Mouse (Mus musculus) cerebellum, adult 2 months (tissue): ENCODE measurements around the gene Gfy. TPM values are rescaled to one million over a fixed set of nuclear protein-coding genes. Genes with fewer than 3 reads are reported as not detected.
A peak's percentile ranks its signal among the peaks of the same experiment; 100 is the strongest.

Experiments
- DNase-seq, 2 experiments: peaks; one replicate each; pipeline ENCODE4 v3.0.0; 2021
- H3K27ac ChIP-seq: fragments of 200-500 bp; 2 replicates; pipeline ENCODE4 v1.5.1; 2012; ENCODE audit warnings: low read length, control low read depth, inconsistent platforms; ENCODE audit not compliant: insufficient read depth
- H3K27me3 ChIP-seq: fragments of 200-500 bp; 2 replicates; pipeline ENCODE4 v1.6.1; 2012; ENCODE audit warnings: inconsistent platforms, mild to moderate bottlenecking, low read length, moderate library complexity; ENCODE audit not compliant: control insufficient read depth, insufficient read depth
- H3K4me1 ChIP-seq: fragments of 200-500 bp; 2 replicates; pipeline ENCODE4 v1.6.1; 2011; ENCODE audit warnings: low read length; ENCODE audit not compliant: control insufficient read depth, insufficient read depth
- H3K4me3 ChIP-seq: fragments of 200-500 bp; replicated peaks from 2 replicates; pipeline ENCODE3; 2011; ENCODE audit warnings: mild to moderate bottlenecking, low read depth, low read length, control low read depth; ENCODE audit not compliant: insufficient read depth
- CTCF ChIP-seq: fragments of 200-500 bp; IDR thresholded peaks from 2 replicates; pipeline ENCODE4 v1.5.1; 2011; ENCODE audit warnings: low read depth, mild to moderate bottlenecking, control low read depth, low read length, moderate library complexity, borderline replicate concordance; ENCODE audit not compliant: insufficient read depth
- POLR2A ChIP-seq: fragments of 200-500 bp; IDR thresholded peaks from 2 replicates; pipeline ENCODE4 v1.6.1; 2011; ENCODE audit warnings: low read length, control low read depth, borderline replicate concordance; ENCODE audit not compliant: insufficient read depth
- WGBS: fragments of 180-500 bp; shearing (Covaris S2); methylation state at CpG from one replicate; pipeline ENCODE4 v1.1.7; 2018; 5-methylcytosine and 5-hydroxymethylcytosine counted together
- polyA plus RNA-seq: library from polyadenylated mRNA; depleted of rRNA; stranded (reverse); fragments of >200 nt; gene quantifications from 2 replicates; pipeline ENCODE4 v1.2.3, GENCODE M21; 2012

The Gfy gene
- polyA plus RNA-seq, 1 experiment, result 0.54 TPM

- DNase-seq, result peak; percentile 86 to 89
- no peaks in the 10 kb centered on the region for H3K27me3 ChIP-seq
These were observed 15.5 kb downstream of the Gfy start, which contains the start of gene Slc17a7 for GRCm38 (mm10) chr7:45163735-45164490. TSS of gene Slc17a7 (plus strand) at chr7:45163949.

GRCm38 (mm10) chr7:45162996-45163615, 16.3 kb downstream of the Gfy start:
- TF ChIP-seq POLR2A (no peak), CTCF (no peak)
- Histone ChIP-seq H3K27ac (peak overlapping the region; percentile 87), H3K4me1 (peaks cover 5% of the 10 kb centered on the region; the same call in 1 of the 2 replicates), H3K27me3 (no peaks in the 10 kb centered on the region), H3K4me3 (peak overlapping the region; percentile 79)
- 35% methylated on average over 9 of the region's 9 CpGs for WGBS
- DNase-seq, result no peak

More at GRCm38 (mm10) chr7:45163735-45164490, 15.5 kb downstream of the Gfy start, which contains the start of gene Slc17a7:
- peak within 1 kb of the TSS; percentile 79 for H3K4me3 ChIP-seq
- H3K4me1 ChIP-seq, result peaks cover 10% of the 10 kb centered on the region; the same call in 1 of the 2 replicates
- TF ChIP-seq CTCF (no peak), POLR2A (peak; percentile 65)
- WGBS, result 3% methylated on average over 40 of the region's 41 CpGs
- H3K27ac ChIP-seq, result peak within 1 kb of the TSS; percentile 91

GRCm38 (mm10) chr7:45162551-45162950, 16.8 kb downstream of the Gfy start:
- TF ChIP-seq CTCF (no peak), POLR2A (0 out of 2 replicates have a peak, but pooled peaks have one; percentile 24)
- WGBS, result 9% methylated on average over 6 of the region's 6 CpGs

GRCm38 (mm10) chr7:45161612-45162473, 17.5 kb downstream of the Gfy start:
- DNase-seq, result peak; percentile 99
- TF ChIP-seq CTCF (peak; percentile 95), POLR2A (no peak)
- Histone ChIP-seq H3K27ac (peak overlapping the region; percentile 65), H3K4me1 (peaks cover 5% of the 10 kb centered on the region; the same call in 1 of the 2 replicates), H3K27me3 (no peaks in the 10 kb centered on the region), H3K4me3 (peak overlapping the region; percentile 36)
- 1% methylated on average over 35 of the region's 35 CpGs for WGBS

More at GRCm38 (mm10) chr7:45162551-45162950, 16.8 kb downstream of the Gfy start:
- H3K27me3 ChIP-seq, result no peaks in the 10 kb centered on the region
- DNase-seq, result no peak
- H3K4me3 ChIP-seq, result peak overlapping the region; percentile 36
- H3K4me1 ChIP-seq, result peaks cover 5% of the 10 kb centered on the region; the same call in 1 of the 2 replicates
- H3K27ac ChIP-seq, result peak overlapping the region; percentile 65

GRCm38 (mm10) chr7:45160866-45161265, 18.5 kb downstream of the Gfy start:
- Histone ChIP-seq H3K4me3 (no peak overlapping the region), H3K27ac (no peak overlapping the region), H3K4me1 (peaks cover 5% of the 10 kb centered on the region; the same call in 1 of the 2 replicates), H3K27me3 (no peaks in the 10 kb centered on the region)
- TF ChIP-seq POLR2A, result no peak
- no peak for TF ChIP-seq CTCF
- DNase-seq, result no peak
- WGBS, result 79% methylated on average over 3 of the region's 3 CpGs

GRCm38 (mm10) chr7:45160316-45160800, 19.0 kb downstream of the Gfy start:
- no peak for DNase-seq
- Histone ChIP-seq H3K27ac (no peak overlapping the region), H3K27me3 (no peaks in the 10 kb centered on the region), H3K4me1 (peaks cover 5% of the 10 kb centered on the region; the same call in 1 of the 2 replicates), H3K4me3 (no peak overlapping the region)
- TF ChIP-seq POLR2A (no peak), CTCF (no peak)
- WGBS, result 93% methylated on average over 6 of the region's 6 CpGs

- no peak overlapping the region for H3K4me3 ChIP-seq
- TF ChIP-seq CTCF (no peak), POLR2A (no peak)
- peaks cover 5% of the 10 kb centered on the region; the same call in 1 of the 2 replicates for H3K4me1 ChIP-seq
- DNase-seq, result no peak
- H3K27me3 ChIP-seq, result no peaks in the 10 kb centered on the region
- 92% methylated on average over 6 of the region's 6 CpGs for WGBS
- no peak overlapping the region for H3K27ac ChIP-seq
These were observed 20.4 kb downstream of the Gfy start for GRCm38 (mm10) chr7:45158991-45159390.
